In the genomic region with DNA sequence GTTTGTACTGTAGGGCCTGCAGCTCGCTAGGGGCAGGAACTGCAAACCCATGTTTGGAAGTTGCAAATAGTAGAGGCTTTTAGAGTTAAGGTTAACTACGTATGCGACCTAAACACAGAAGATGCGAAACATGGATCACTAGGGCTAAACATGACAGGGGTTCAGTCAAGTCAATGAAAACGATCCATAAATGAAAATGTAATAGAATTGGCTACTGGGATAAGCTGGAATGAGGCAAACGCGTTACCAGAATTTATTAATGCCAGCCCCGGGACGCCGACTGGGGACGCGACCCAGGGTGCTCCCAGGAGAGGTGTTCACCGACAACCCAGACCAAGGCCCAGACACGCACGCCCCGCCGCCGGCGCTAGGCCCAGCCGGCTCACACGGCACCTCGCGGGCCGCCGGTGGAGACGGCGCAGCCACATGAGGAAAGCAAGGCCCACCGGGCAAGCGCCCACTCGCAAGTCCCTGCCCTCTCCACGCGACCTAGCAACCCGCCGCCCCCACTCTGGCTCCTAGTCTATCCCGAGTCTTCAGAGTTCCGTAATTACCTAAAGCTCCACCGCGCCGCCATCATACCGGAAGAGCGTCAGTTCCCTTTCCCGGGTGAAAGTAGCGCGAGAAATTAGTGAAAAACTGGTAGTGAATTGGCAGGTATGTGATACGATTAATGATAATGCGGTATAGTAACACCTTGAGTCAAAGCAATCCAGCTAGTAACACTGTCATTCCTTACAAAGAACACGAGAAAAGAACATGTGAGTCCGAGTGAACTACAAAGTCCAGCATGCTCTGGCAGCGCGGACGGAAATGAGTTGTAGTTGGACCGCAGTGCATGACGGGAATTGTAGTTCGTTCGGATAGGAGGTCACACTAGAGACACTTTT, we compare ENCODE assay signal across 7 mouse cellular contexts. TPM values are rescaled to one million over a fixed set of nuclear protein-coding genes. Genes with fewer than 3 reads are reported as not detected.
DNase-seq lines count a peak whose midpoint lies in the region; ATAC-seq lines count a peak whose summit lies in the region.

A gene (minus strand): TSS at position 780 of the 890 bp plus-strand sequence.

- peak within 1 kb of the TSS; percentile 75 for H3K4me3 ChIP-seq in embryonic facial prominence, embryonic 11.5 days (ENCODE audit: low read depth, low read length)
- peak within 1 kb of the TSS; percentile 80 for H3K4me3 ChIP-seq in limb, embryonic 10.5 days
- peak within 1 kb of the TSS; percentile 71 for H3K4me3 ChIP-seq in midbrain, embryonic 13.5 days (replicated peaks)

- WGBS in embryonic facial prominence, embryonic 11.5 days = under 1% methylated on average over 51 of the region's 55 CpGs
- WGBS in limb, embryonic 10.5 days = under 1% methylated on average over 55 of the region's 55 CpGs
- under 1% methylated on average over 55 of the region's 55 CpGs for WGBS in midbrain, embryonic 13.5 days

- H3K36me3 ChIP-seq in embryonic facial prominence, embryonic 11.5 days (replicated peaks; ENCODE audit: control insufficient read depth, insufficient read depth, low read depth, low read length) = no peaks in the 10 kb centered on the region
- peaks cover 11% of the 10 kb centered on the region; the same call in 1 of the 2 replicates for H3K36me3 ChIP-seq in limb, embryonic 10.5 days
- no peaks in the 10 kb centered on the region for H3K36me3 ChIP-seq in midbrain, embryonic 13.5 days

- H3K27me3 ChIP-seq in embryonic facial prominence, embryonic 11.5 days (ENCODE audit: control insufficient read depth, insufficient read depth, low read length) = no peaks in the 10 kb centered on the region
- no peaks in the 10 kb centered on the region for H3K27me3 ChIP-seq in limb, embryonic 10.5 days (ENCODE audit: low read depth, poor library complexity, severe bottlenecking)
- no peaks in the 10 kb centered on the region for H3K27me3 ChIP-seq in midbrain, embryonic 13.5 days

- peak; percentile 86 for ATAC-seq in embryonic facial prominence, embryonic 11.5 days (replicated peaks; ENCODE audit: insufficient number of reproducible peaks, low FRiP score, low TSS enrichment, low read depth)
- ATAC-seq in granulocyte monocyte progenitor cell, adult 5-6 weeks (replicated peaks; ENCODE audit: poor library complexity, severe bottlenecking) = peak; percentile 96
- peak; percentile 94 for ATAC-seq in midbrain, embryonic 13.5 days

- H3K9me3 ChIP-seq in embryonic facial prominence, embryonic 11.5 days (replicated peaks; ENCODE audit: control insufficient read depth, low read length) = no peaks in the 10 kb centered on the region
- no peaks in the 10 kb centered on the region for H3K9me3 ChIP-seq in limb, embryonic 10.5 days (replicated peaks)
- no peaks in the 10 kb centered on the region for H3K9me3 ChIP-seq in midbrain, embryonic 13.5 days

- H3K9ac ChIP-seq in embryonic facial prominence, embryonic 11.5 days (replicated peaks; ENCODE audit: low read length) = peak within 1 kb of the TSS; percentile 96
- H3K9ac ChIP-seq in midbrain, embryonic 13.5 days (replicated peaks) = peak within 1 kb of the TSS; percentile 78

- peak within 1 kb of the TSS; percentile 74 for H3K4me2 ChIP-seq in embryonic facial prominence, embryonic 11.5 days (ENCODE audit: low read depth, low read length)
- H3K4me2 ChIP-seq in midbrain, embryonic 13.5 days (replicated peaks) = peak within 1 kb of the TSS; percentile 77

- peak within 1 kb of the TSS; percentile 72 for H3K27ac ChIP-seq in embryonic facial prominence, embryonic 11.5 days (replicated peaks; ENCODE audit: low read depth, low read length)
- H3K27ac ChIP-seq in limb, embryonic 10.5 days = peak within 1 kb of the TSS; percentile 95
- peak within 1 kb of the TSS; percentile 68; the same call in 1 of the 2 replicates for H3K27ac ChIP-seq in midbrain, embryonic 13.5 days

- peak; percentile 93 for DNase-seq in adrenal gland, postnatal 14 days
- peak; percentile 97 for DNase-seq in embryonic facial prominence, embryonic 11.5 days (ENCODE audit: low spot score)
- peak; percentile 80 for DNase-seq in kidney, adult 11 months
- peak; percentile 89 for DNase-seq in limb, embryonic 10.5 days (ENCODE audit: low spot score)
- DNase-seq in spleen, adult 12 weeks (ENCODE audit: low spot score) = peak; percentile 82

- no peaks in the 10 kb centered on the region for H3K4me1 ChIP-seq in embryonic facial prominence, embryonic 11.5 days (ENCODE audit: control insufficient read depth, insufficient read depth, low read length)
- H3K4me1 ChIP-seq in limb, embryonic 10.5 days = peaks cover 12% of the 10 kb centered on the region
- peaks cover 16% of the 10 kb centered on the region for H3K4me1 ChIP-seq in midbrain, embryonic 13.5 days (replicated peaks)

RNA-seq across cellular contexts. Expression of the gene that starts here (rescaled TPM):
- 27.9 and 36.4 TPM in 2 replicates for total RNA-seq in adrenal gland, postnatal 14 days (2021)
- polyA plus RNA-seq in embryonic facial prominence, embryonic 11.5 days (2014; fragmentation: Nextera tagmentation; extraction: Ambion mirVana) = 36.8 and 41.5 TPM in 2 replicates
- total RNA-seq in granulocyte monocyte progenitor cell, adult 5-6 weeks (2014; fragmentation: Nextera tagmentation) = 44.4 and 51.7 TPM in 2 replicates
- 118 and 119 TPM in 2 replicates for total RNA-seq in granulocyte monocyte progenitor cell, adult 5-6 weeks (2017)
- 41.1 and 42.8 TPM in 2 replicates for polyA plus RNA-seq in limb, embryonic 10.5 days (2016; fragmentation: Nextera tagmentation; extraction: Ambion mirVana)
- polyA plus RNA-seq in midbrain, embryonic 13.5 days (2015; fragmentation: Nextera tagmentation; extraction: Ambion mirVana) = 26.7 and 28.0 TPM in 2 replicates

Comparison
In these comparisons a context has a peak if more than half of its experiments do, and no peak if none do; other contexts are left out.
1. Peak in every context shown above with its lines: DNase-seq, ATAC-seq, H3K4me3 ChIP-seq and H3K27ac ChIP-seq.